Mouse (Mus musculus): ENCODE results near the gene Usp17la. TPM values are rescaled to one million over a fixed set of nuclear protein-coding genes. Genes with fewer than 3 reads are reported as not detected.
"Not testable (repeated sequence)": the region's sequence is repeated elsewhere in the genome, so short reads cannot be mapped to it uniquely, and the experiment has no call there.

Usp17la gene
- not detected for total RNA-seq (2021)
- long read RNA-seq, experiment 1: 0 reads
- long read RNA-seq, experiment 2: 0 reads

- not testable (repeated sequence) for DNase-seq
Measured at GRCm38 (mm10) chr7:104856709-104857108, at the start of gene Usp17la. Gene Usp17la (plus strand): TSS chr7:104857009.

GRCm38 (mm10) chr7:104810335-104810734 is 46.5 kb upstream of the Usp17la start:
- DNase-seq: not testable (repeated sequence)

- DNase-seq: no peak
Measured at GRCm38 (mm10) chr7:104842503-104842902, 14.3 kb upstream of the Usp17la start, which contains the start of gene Usp17lb. Gene Usp17lb (minus strand): TSS chr7:104842603.

- no peak for DNase-seq
Measured at GRCm38 (mm10) chr7:104843731-104844287, 13.0 kb upstream of the Usp17la start.

- not testable (repeated sequence) for DNase-seq
Measured at GRCm38 (mm10) chr7:104851546-104851945, 5.3 kb upstream of the Usp17la start.

GRCm38 (mm10) chr7:104855248-104855750 is 1.5 kb upstream of the Usp17la start:
- DNase-seq: no peak

- DNase-seq: no peak
Measured at GRCm38 (mm10) chr7:104857683-104858082, 874 bp downstream of the Usp17la start.

- peak in 1 of 2 experiments; percentile 10 for DNase-seq
Measured at GRCm38 (mm10) chr7:104861381-104861780, 4.6 kb downstream of the Usp17la start.

- DNase-seq: no peak
Measured at GRCm38 (mm10) chr7:104877731-104878130, 20.9 kb downstream of the Usp17la start, which contains the start of gene Olfr665. Gene Olfr665 (plus strand): TSS chr7:104878031.

GRCm38 (mm10) chr7:104895852-104896251 is 39.0 kb downstream of the Usp17la start, which contains the start of gene Olfr666:
Gene Olfr666 (minus strand): TSS chr7:104895952.
- DNase-seq: no peak

Other genes starting within 250 kb of the Usp17la start
- gene Olfr656, start 243.1 kb upstream of the Usp17la start, total RNA-seq (2021): not detected
- gene Olfr657, start 232.2 kb upstream of the Usp17la start, total RNA-seq (2021): not detected
- gene Olfr658, start 209.7 kb upstream of the Usp17la start, total RNA-seq (2021): not detected
- not detected for gene Olfr659, start 190.3 kb upstream of the Usp17la start, total RNA-seq (2021)
- not detected for gene Olfr661, start 170.5 kb upstream of the Usp17la start, total RNA-seq (2021)
- not detected for gene Usp17le, start 79.5 kb upstream of the Usp17la start, total RNA-seq (2021)
- under 1 TPM in 1 of 2 experiments, not detected in 1; 0.20 TPM for gene Usp17lb, start 14.4 kb upstream of the Usp17la start, total RNA-seq (2021)
- gene Olfr665, start 21.0 kb downstream of the Usp17la start, total RNA-seq (2021): not detected
- not detected for gene Olfr666, start 38.9 kb downstream of the Usp17la start, total RNA-seq (2021)
- not detected for gene Olfr667, start 64.5 kb downstream of the Usp17la start, total RNA-seq (2021)
- gene Olfr668, start 71.0 kb downstream of the Usp17la start, total RNA-seq (2021): not detected
- gene Olfr669, start 77.2 kb downstream of the Usp17la start, total RNA-seq (2021): not detected
- gene Olfr670, start 105.6 kb downstream of the Usp17la start, total RNA-seq (2021): not detected
- gene Olfr671, start 122.1 kb downstream of the Usp17la start, total RNA-seq (2021): not detected
- gene Olfr672, start 145.0 kb downstream of the Usp17la start, total RNA-seq (2021): not detected
- gene Olfr675, start 171.5 kb downstream of the Usp17la start, total RNA-seq (2021): not detected
- not detected for gene Olfr676, start 175.7 kb downstream of the Usp17la start, total RNA-seq (2021)
- gene Olfr677, start 194.4 kb downstream of the Usp17la start, total RNA-seq (2021): not detected
- gene Olfr678, start 207.5 kb downstream of the Usp17la start, total RNA-seq (2021): not detected
- gene Olfr679, start 224.2 kb downstream of the Usp17la start, total RNA-seq (2021): not detected
- not detected for gene Olfr680-ps1, start 235.8 kb downstream of the Usp17la start, total RNA-seq (2021)